Mouse (Mus musculus): ENCODE measurements around the gene Hoxb6.

Gene Hoxb6

DNA sequence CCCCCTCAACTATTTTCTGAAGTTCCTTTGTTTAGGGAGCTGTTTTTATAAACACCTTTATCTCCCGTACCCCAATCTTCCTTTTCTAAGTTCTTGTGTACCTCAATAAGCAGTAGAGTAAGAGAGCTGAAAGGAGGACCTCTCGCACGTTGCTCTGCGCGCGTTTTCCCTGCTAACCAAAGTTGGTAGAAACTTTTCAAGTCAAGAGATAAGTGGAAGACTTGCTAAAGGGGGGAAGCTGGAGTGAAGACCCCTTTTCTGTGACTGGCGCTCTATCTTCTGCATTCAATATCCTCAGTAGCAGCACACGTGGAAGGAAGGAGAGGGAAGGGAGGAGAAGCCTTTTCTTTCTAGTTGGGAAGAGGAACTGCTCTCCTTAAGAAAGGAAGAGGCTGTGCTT is 32.7 kb downstream of the Hoxb6 start:
- Histone ChIP-seq H3K4me1 (replicated peaks; ENCODE audit: low read depth, low read length) (peaks cover 33% of the 10 kb centered on the region), H3K9me3 (ENCODE audit: low read length) (peaks cover 7% of the 10 kb centered on the region), H3K27me3 (ENCODE audit: insufficient read depth, low read length) (peaks cover 100% of the 10 kb centered on the region), H3K36me3 (ENCODE audit: insufficient read depth, low read length) (no peaks in the 10 kb centered on the region), H3K4me3 (replicated peaks; ENCODE audit: low read length) (no peak overlapping the region)
- TF ChIP-seq POU5F1 (IDR thresholded peaks at IDR 0.05; ENCODE audit: borderline replicate concordance, low read length) (no peak), CTCF (conservative IDR thresholded peaks at IDR 0.05; ENCODE audit: low read length) (no peak), NANOG (IDR thresholded peaks at IDR 0.05; ENCODE audit: borderline replicate concordance, low read length) (no peak)

DNA sequence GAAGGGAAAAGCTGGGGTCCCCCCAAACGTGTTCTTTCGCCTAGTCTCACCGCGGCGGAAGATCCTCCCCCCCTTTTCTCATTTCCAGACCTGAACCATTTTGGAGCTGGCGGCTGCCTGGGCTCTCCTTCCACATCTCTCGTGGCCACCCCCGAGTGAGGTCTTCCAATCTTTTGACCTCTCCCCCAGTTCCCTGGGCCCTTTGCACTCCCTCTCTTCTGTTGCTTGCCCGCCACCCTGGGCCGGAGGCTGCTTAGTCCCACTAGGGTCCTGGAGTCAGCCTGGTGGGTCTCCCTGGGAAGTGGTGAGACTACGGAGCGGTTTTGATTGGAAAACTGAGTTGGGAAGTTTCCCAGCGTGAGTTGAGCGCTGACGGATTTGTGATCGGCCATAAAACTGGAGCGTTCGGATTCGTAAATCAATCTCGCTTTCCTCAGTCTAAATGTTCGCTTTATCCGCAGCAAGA is 33.5 kb downstream of the Hoxb6 start:
- Histone ChIP-seq H3K36me3 (ENCODE audit: insufficient read depth, low read length) (no peaks in the 10 kb centered on the region), H3K9me3 (ENCODE audit: low read length) (peaks cover 9% of the 10 kb centered on the region), H3K27me3 (ENCODE audit: insufficient read depth, low read length) (peaks cover 100% of the 10 kb centered on the region), H3K4me3 (replicated peaks; ENCODE audit: low read length) (no peak overlapping the region; the same call in 1 of the 2 replicates), H3K4me1 (replicated peaks; ENCODE audit: low read depth, low read length) (peaks cover 41% of the 10 kb centered on the region)
- TF ChIP-seq POU5F1 (IDR thresholded peaks at IDR 0.05; ENCODE audit: borderline replicate concordance, low read length) (no peak), CTCF (conservative IDR thresholded peaks at IDR 0.05; ENCODE audit: low read length) (no peak), NANOG (IDR thresholded peaks at IDR 0.05; ENCODE audit: borderline replicate concordance, low read length) (no peak)

DNA sequence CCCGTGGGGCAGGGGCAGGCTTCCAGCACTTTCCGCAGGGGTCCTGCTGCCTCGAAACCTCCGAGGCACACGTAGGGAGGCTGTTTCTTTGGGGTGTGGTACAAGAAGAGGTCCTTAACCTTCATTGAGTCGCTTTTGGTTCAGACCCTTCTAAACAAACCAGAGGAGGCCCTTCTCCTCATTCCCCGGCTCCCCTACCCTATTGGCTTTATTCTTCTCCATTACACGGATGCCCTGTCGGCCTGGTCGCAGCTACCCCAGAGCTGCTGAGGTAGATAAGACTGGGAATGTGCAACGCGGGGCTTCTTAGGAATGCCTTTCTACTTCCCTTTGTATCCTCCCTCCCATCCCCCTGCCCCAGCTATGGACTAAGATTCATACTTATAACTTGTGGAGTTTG is 34.4 kb downstream of the Hoxb6 start:
- no peak for TF ChIP-seq CTCF (conservative IDR thresholded peaks at IDR 0.05; ENCODE audit: low read length)
- no peak for TF ChIP-seq POU5F1 (IDR thresholded peaks at IDR 0.05; ENCODE audit: borderline replicate concordance, low read length)
- peaks cover 100% of the 10 kb centered on the region for H3K27me3 ChIP-seq (ENCODE audit: insufficient read depth, low read length)
- peaks cover 9% of the 10 kb centered on the region for H3K9me3 ChIP-seq (ENCODE audit: low read length)
- peaks cover 45% of the 10 kb centered on the region for H3K4me1 ChIP-seq (replicated peaks; ENCODE audit: low read depth, low read length)
- no peak overlapping the region for H3K4me3 ChIP-seq (replicated peaks; ENCODE audit: low read length)
- H3K36me3 ChIP-seq (ENCODE audit: insufficient read depth, low read length): no peaks in the 10 kb centered on the region

DNA sequence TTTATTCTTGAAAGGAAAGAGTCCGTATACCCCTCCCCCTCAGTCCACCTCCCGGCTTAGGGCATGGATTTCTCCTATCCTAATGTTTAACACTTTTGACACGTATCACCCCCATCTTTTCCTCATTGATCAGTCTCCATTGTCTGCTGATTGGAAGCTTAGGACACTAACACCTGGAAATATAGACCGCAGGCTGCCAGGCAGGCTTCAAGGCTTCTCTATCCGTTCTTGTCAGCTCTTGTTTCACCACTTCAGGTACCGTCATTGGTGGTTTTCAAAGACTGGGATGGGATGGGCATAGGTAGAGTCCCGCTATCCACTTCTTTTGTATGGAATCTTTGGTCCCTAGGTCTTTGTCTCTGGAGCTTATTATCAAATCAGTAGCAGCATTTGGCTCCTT is 34.8 kb downstream of the Hoxb6 start:
- Histone ChIP-seq H3K27me3 (ENCODE audit: insufficient read depth, low read length) (peaks cover 100% of the 10 kb centered on the region), H3K4me3 (replicated peaks; ENCODE audit: low read length) (no peak overlapping the region), H3K4me1 (replicated peaks; ENCODE audit: low read depth, low read length) (peaks cover 49% of the 10 kb centered on the region), H3K9me3 (ENCODE audit: low read length) (peaks cover 9% of the 10 kb centered on the region), H3K36me3 (ENCODE audit: insufficient read depth, low read length) (no peaks in the 10 kb centered on the region)
- TF ChIP-seq POU5F1 (IDR thresholded peaks at IDR 0.05; ENCODE audit: borderline replicate concordance, low read length) (no peak), CTCF (conservative IDR thresholded peaks at IDR 0.05; ENCODE audit: low read length) (no peak), NANOG (IDR thresholded peaks at IDR 0.05; ENCODE audit: borderline replicate concordance, low read length) (no peak)

DNA sequence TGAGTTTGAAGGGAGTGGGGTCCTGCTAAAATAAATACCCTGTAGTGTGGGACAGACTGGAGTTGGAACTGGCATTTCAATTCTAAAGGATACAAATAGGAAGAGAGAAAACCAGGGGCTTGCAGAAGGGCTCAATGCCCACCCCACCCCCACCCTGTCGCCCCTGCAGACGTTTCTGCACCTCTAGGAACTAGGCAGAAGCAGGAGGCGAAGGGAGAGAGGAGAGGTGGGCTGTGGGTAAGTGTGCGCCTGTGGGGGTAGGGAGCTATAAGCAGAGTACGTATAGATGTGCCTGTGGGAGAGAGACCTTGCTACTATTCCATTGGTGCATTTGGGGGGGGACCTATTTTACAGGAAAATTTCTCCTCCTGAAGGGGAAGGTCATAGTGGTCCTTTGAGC is 35.5 kb downstream of the Hoxb6 start:
- H3K4me3 ChIP-seq (replicated peaks; ENCODE audit: low read length): no peak overlapping the region
- TF ChIP-seq NANOG (IDR thresholded peaks at IDR 0.05; ENCODE audit: borderline replicate concordance, low read length) (no peak), POU5F1 (IDR thresholded peaks at IDR 0.05; ENCODE audit: borderline replicate concordance, low read length) (no peak), CTCF (conservative IDR thresholded peaks at IDR 0.05; ENCODE audit: low read length) (no peak)
- H3K27me3 ChIP-seq (ENCODE audit: insufficient read depth, low read length): peaks cover 100% of the 10 kb centered on the region
- H3K4me1 ChIP-seq (replicated peaks; ENCODE audit: low read depth, low read length): peaks cover 53% of the 10 kb centered on the region
- H3K9me3 ChIP-seq (ENCODE audit: low read length): peaks cover 9% of the 10 kb centered on the region
- H3K36me3 ChIP-seq (ENCODE audit: insufficient read depth, low read length): no peaks in the 10 kb centered on the region

DNA sequence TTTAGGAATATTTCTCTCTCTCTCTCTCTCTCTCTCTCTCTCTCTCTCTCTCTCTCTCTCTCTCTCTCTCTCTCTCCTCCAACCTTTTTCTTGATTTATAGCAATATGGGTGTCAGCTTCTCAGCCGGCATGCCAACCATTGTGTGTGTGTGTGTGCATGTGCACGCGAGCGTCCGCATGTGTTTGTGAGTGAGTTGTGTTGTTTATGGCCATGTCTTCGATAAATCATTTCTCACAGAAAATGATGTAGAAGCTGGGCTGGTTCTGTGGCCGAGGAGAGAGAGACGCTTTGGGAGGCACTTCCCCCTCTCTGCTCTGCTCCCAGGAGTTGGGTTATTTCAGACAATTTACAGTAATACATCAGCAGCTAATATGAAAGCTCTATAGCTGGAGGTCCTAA is 36.3 kb downstream of the Hoxb6 start:
- no peak overlapping the region for H3K4me3 ChIP-seq (replicated peaks; ENCODE audit: low read length)
- H3K36me3 ChIP-seq (ENCODE audit: insufficient read depth, low read length): no peaks in the 10 kb centered on the region
- peaks cover 60% of the 10 kb centered on the region for H3K4me1 ChIP-seq (replicated peaks; ENCODE audit: low read depth, low read length)
- TF ChIP-seq POU5F1 (IDR thresholded peaks at IDR 0.05; ENCODE audit: borderline replicate concordance, low read length) (no peak), NANOG (IDR thresholded peaks at IDR 0.05; ENCODE audit: borderline replicate concordance, low read length) (no peak), CTCF (conservative IDR thresholded peaks at IDR 0.05; ENCODE audit: low read length) (no peak)
- H3K27me3 ChIP-seq (ENCODE audit: insufficient read depth, low read length): peaks cover 100% of the 10 kb centered on the region
- H3K9me3 ChIP-seq (ENCODE audit: low read length): peaks cover 9% of the 10 kb centered on the region

DNA sequence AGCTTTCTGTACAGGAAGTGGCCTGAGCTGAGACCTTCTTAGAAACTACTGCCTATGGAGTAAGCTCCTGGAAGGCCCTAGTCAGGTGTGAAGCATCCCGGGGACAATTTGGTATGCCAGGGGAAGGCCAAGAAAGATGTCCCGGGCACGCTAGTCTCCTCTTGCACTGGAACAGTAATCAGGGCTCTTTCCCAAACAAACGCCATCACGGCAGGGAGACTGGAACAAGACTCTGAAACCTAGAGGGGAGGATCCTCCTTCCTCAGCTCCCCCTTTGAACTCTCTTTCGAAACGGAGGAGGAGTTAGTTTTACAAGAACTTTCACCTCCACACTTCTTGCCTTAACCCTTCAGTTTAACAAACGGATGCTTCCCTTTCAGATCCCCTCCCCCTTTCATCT is 39.8 kb downstream of the Hoxb6 start:
- Histone ChIP-seq H3K27me3 (ENCODE audit: insufficient read depth, low read length) (peaks cover 100% of the 10 kb centered on the region), H3K36me3 (ENCODE audit: insufficient read depth, low read length) (no peaks in the 10 kb centered on the region), H3K9me3 (ENCODE audit: low read length) (peaks cover 13% of the 10 kb centered on the region), H3K4me1 (replicated peaks; ENCODE audit: low read depth, low read length) (peaks cover 44% of the 10 kb centered on the region), H3K4me3 (replicated peaks; ENCODE audit: low read length) (peak overlapping the region; percentile 51; the same call in 1 of the 2 replicates)
- TF ChIP-seq POU5F1 (IDR thresholded peaks at IDR 0.05; ENCODE audit: borderline replicate concordance, low read length) (no peak), CTCF (conservative IDR thresholded peaks at IDR 0.05; ENCODE audit: low read length) (no peak), NANOG (IDR thresholded peaks at IDR 0.05; ENCODE audit: borderline replicate concordance, low read length) (no peak)

DNA sequence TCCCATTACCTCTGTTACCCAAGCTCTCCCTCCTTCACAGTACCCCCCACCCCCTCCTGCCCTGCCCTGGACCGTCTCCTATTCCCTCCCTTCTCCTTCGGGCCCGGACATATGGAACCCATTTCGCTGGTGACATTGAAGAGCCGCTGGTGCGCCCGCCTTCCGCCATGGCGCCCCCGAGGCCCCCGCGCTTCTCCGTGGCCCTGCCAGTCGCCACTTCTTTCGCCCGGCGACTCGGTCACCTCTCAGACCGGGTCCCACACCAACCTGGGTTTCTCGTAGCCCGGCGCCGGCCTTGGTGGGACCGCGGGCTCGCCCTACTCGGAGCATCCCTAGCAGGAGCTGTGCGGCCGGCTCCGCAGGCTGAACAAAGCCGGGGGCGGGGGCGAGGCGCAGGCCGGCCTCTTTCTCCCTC is 40.3 kb downstream of the Hoxb6 start:
- Histone ChIP-seq H3K4me1 (replicated peaks; ENCODE audit: low read depth, low read length) (peaks cover 39% of the 10 kb centered on the region), H3K9me3 (ENCODE audit: low read length) (peaks cover 13% of the 10 kb centered on the region)

More for the DNA sequence above, 40.3 kb downstream of the Hoxb6 start:
- Histone ChIP-seq H3K4me3 (replicated peaks; ENCODE audit: low read length) (peak overlapping the region; percentile 51), H3K36me3 (ENCODE audit: insufficient read depth, low read length) (no peaks in the 10 kb centered on the region), H3K27me3 (ENCODE audit: insufficient read depth, low read length) (peaks cover 100% of the 10 kb centered on the region)
- TF ChIP-seq POU5F1 (IDR thresholded peaks at IDR 0.05; ENCODE audit: borderline replicate concordance, low read length): no peak
- no peak for TF ChIP-seq CTCF (conservative IDR thresholded peaks at IDR 0.05; ENCODE audit: low read length)
- no peak for TF ChIP-seq NANOG (IDR thresholded peaks at IDR 0.05; ENCODE audit: borderline replicate concordance, low read length)

Measured in E14TG2a.4 (cell line).